Mouse (Mus musculus): ENCODE data around the gene Dgke.
A peak's percentile ranks its signal among the peaks of the same experiment; 100 is the strongest.
"Not testable (repeated sequence)": the region's sequence is repeated elsewhere in the genome, so short reads cannot be mapped to it uniquely, and the experiment has no call there.

Dgke gene

DNA sequence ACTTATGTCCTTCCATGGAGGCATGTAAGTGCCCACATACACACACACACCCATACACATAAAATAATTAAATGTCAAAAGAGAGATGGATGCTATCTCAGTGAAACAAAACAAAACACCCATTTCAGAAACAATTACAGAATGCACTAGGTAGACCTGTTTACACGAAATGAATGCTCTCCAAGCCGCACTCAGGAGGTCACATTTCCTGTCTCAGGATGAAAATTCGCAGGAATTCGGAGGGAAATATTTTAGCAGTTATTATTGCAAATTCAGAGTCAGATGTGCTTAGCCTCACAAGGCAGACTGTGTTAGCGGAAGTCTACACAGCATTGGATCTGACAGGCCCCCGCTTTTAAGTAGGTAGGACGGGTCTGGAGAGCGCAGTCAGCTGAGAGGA is 6.9 kb upstream of the Dgke start, which contains the start of gene Gm525:
TSS of gene Gm525 (plus strand) at position 301 of the 400 bp plus-strand sequence.
- DNase-seq: no peak

DNA sequence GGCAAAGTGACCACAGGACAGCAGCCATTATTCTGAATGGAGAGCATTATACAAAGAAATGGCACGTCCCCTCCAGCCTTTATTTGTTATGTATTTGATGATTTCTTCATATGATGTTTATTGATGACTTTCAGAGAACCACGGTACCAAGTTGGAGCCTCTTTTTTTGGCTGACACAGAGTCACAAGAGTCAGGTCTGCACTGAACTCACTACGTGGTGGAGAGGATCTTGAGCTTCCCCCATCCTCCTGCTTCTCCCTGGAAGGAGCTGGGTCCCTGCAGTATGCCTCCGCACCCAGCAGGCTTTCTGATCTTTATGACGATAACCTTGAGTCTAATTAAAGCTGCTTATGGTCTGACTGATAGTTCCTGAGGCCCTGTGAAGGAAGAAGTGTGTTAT is 4.9 kb upstream of the Dgke start:
- no peak for DNase-seq

DNA sequence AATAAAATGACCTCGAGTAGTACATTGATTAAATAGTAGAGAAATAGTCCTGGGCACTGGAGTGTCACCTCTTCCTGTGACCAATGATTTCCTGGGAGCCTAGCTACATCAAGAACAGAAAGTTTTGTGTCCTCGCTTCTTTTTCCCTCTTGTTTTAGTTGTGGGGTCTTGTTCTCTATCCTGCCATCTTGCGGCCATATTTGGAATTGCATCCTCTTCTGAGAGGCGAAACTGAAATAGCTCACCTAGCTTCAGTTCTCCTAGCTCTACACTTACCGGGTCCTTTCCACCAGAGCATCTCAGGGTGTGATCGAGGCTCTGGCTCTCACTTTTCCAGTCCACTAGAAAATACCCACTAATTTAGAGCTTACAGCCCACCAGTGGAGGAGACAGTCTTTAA is 2.7 kb upstream of the Dgke start:
- DNase-seq: peak; percentile 43

DNA sequence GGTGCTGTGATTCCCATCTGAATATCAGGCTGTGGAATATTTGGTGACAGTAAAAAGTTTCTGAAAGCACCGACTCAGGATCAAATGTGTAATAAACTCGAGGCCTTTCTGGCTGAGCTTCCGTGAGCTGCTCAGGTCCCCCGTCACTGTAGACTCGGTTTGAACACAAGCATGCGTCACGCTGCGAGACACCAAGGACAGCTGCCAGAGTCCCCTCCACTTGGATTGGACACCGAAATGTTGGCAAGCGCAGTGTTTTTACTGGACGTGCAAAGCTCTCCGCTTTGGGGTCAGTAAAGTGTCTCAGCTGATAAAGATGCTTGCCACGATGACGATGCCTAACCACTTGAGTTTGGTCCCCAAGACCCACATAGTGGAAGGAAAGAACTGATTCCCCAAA is 2.0 kb upstream of the Dgke start:
- no peak for DNase-seq

DNA sequence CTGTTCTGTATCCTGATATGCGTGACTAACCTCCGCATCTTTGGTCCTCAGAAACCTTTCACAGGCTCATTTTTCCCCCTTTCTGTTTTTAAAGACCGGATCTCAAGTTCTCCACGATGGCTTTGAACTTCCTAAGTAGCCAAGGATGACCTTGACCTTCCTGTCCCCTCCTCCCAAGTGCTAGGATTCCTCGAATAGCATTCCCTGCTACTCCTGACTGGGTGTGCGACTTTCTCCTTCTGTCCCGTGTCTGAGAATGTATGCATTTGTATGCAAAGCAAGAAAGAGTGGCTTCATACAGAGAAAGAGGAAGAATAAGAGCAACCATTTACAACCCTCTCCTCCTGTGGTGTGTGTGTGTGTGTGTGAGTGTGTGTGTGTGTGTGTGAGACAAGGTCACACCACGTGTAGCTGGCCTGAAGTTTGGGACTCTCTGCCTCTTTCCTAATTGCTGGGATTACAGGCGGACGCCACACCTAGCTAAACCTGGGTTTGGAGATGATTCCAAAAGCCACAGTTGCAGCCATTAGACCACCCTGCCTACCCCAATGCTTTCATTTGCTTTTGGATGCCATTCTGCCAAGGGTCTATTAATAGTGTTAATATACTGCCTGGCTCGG is 1.3 kb upstream of the Dgke start:
- DNase-seq: no peak

DNA sequence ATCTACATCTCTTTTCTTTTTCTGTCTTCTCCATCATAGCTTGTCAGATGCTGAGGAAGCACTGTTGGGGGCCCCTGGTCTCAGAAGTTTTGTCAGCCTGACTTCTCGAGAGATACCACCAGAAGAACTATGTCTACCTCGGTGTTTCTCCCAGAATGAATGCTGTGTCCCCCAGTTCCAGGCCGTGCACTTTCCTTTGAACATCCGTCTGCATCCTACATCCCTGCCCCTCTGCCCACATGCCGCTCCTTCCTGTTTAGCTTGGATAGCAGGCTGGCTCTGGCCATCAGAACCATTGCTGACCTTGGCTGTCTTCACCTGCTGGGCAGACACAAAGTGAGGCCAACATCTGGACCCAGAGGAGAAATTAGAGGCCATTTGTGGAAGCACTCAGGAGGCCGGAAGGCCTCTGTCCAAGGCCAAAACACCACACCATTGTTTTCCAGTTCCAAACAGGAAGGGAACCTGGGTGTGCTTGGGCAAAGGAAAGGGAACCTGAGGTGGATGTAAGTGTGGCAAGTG is 712 bp upstream of the Dgke start:
- DNase-seq: no peak

DNA sequence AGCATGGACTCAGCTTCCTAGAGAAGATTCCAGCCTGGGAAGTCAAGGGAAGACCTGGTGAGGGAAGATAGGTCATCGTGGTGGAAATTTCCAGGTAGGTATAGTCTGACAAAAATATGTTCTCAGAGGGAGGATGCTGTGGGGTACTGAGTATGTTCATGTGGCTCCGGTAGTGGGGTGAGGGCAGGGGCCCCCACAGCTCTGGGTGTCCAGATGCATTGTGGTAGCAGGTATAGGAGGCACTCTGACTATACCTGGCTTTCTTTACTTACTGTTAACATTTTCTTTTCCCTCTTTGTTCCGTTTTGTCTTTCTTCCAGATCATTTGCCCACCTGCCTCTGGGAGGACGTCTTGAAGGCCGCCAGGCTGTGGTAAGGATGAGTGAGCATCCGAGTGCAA is 524 bp downstream of the Dgke start:
- DNase-seq: no peak

DNA sequence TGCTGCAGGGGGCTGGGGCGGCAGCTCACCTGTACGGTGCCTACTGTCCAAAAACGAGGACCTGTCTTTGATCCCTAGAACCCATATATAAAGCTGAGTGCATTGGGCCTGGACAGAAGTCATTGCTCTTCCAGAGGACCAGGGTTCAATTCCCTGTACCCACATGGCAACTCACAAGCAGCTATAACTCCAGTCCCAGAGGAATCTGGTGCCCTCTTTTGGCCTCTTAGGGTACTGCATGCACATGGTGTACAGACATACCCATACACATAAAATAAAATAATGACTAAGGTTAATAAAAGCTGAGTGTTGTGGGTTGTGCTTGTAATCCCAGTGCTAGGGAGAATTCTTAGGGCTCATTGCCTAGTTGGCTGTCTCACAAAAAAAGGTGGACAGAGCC is 1.4 kb downstream of the Dgke start:
- no peak for DNase-seq

DNA sequence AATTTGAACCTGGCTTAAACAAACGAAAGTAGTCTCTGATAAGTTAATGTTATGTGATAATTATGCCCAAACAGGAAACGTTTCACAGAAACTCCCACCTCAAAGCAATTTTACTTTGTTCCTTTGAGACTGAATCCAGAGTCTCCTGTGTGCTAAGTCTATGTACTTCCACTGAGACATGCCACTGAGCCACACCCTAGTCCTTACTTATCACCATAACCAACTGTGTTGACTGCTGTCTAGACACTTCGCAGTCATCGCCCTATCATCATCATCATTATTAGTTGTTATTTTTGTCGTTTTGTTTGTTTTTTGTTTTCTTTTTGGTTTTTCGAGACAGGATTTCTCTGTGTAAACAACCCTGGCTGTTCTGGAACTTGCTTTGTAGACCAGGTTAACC is 2.3 kb downstream of the Dgke start:
- DNase-seq: no peak

DNA sequence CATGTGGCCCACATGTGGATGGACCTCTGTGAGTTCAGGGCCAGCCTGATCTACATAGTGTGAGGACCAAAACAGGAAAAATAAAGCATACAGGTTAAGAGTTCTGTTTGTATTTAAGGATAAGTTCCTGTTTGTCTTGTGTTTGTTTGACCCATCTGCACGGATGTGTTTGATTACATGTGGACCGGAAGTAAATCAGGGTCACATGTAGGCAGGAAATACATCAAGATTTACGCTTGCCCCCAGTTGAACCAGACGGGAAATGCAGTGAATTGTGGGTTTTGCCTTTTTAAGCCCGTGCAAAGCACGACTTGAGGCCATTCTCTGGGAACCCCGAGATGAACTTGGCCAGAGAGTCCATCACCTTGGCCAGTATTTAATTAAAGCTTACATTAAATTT is 5.3 kb downstream of the Dgke start:
- no peak for DNase-seq

DNA sequence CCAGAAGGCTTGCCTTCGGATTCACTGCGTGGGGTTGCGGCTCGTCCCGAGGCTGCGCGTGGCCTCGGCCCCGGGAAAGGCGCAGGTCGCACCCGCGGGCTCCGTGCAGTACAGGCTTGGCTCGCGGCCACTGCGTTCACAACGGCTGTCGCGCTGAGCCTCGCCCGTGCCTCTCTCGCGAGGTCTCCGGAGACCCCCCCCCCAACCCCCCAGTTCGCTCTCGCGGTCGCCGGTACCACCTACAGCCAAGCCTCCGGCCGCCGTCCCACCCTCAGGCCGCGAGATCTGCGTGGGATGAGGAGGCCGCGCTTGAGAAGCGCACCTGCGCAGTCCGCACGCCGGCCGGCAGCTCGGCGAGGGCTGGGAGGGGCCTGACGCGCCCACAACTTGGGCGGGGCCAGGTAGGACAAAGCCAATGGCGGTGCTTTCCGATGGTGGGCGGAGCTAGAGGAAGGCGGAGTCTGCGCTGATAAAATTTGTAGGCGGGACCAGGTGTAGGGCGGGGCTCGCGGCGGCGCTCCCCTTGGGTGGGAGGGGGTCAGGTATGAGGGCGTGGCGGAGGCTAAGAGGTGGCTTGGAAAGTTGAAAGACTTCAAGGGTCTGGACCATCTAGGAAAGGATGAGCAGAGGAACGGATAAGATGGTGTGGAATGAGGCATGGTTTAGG is 6.1 kb downstream of the Dgke start:
- peak; percentile 93 for DNase-seq

DNA sequence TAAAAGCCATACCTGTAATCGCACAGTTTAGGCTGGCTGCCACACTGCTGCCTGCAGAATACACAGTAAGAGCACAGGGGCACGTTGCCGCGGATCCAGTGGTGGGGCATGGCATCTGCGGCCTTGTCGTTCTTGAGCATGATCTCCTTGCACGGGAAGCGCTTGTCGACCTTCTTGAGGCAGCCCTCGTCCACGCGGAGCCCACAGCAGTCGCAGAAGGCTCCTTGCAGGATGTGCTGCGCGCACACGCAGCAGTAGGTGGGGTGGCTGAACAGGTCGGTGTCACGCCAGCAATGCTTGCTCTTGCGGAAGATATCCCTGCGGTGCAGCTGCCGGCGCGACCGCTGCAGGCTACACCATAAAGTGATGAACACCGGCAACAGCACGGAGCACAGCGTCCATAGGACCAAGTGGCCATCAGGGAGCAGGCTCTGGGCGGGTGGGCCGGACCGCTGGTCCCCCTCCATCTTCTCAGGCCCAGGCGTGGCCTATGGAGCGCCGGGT is 6.7 kb downstream of the Dgke start:
- peak; percentile 37 for DNase-seq

DNA sequence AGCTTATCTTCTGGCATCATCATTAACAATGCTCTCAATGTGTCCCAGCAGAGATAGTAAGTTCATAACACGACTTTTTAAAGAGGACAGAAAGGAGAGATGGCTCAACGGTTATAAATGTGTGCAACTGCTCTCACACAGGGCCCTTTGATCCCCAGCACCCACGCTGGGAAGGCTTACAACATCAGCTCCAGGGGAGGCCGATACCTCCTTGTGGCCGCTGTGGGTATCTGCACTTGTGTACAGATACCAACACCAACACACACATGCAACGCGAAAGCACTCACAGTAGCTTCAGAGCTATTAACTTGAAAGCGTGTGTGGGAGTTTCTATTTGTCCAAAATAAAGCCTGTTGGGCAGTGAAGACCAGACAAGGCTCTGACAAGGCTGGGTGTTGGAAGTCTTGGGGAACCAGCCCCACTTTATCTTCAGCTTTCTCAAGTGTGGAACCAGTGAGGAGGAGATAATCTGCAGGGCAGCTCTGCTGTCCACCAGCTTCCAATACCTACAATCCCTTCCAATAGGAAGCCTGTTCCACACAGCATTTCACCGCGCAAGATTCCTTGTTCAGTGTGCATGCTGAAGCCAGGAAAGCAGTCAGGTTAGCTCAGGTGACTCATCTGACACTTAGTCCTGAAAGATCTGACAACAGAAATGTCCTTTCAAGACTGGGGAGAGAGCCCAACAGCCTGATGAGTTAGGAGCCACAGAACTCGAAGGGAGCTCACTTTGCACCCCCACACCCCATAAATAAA is 8.0 kb downstream of the Dgke start:
- DNase-seq: no peak

DNA sequence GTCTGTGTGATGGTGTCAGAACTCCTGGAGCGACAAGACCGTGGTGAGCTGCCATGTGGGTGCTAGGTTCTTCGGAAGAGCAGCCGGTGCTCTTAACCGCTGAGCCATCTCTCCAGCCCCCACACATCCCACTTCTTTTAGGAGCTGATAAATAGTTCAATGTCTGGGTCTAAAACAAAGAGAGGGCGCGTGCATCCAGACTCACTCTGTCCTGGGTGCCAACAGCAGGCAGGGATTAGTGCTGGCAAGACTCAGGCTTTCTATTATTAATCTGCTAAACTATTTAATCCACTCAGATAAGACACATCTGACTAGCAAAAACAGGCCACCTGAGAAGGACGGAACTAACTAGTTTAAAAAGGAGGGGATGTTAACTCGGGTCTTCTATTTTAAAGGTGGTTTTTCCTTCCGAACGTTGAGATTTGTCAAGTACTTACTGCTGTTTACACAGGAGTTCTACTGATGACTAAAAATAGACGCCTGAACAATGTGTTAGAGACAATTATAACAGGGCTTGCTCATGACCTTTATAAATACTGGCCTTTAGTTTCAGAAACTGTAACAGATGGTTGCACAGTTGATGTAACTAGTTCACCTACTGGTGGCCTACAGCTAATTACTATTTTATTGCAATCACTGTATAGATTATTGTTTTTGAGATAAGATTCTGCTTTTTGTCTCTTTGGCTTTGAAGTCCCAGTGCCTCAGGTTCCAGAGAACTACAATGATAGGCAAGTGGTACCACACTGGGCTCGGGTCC is 10.5 kb downstream of the Dgke start:
- no peak for DNase-seq

DNA sequence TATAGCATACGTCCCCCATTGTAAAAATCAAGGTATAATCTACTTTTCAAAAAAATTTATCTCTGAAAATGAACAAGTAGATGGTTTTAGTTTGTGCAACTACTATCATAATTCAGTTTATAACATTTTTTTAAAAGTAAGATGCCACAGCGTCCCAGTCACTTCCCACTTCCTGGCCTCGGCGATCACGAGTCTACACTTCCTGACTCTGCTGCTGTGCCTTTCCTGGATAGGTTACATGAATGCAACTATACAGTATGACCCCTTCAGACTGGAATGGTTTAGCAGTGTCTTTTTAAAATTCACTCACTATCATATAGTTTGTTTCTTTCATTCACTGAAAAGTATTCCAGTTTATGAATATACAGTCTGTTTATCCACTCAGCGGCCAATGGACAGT is 14.9 kb downstream of the Dgke start:
- DNase-seq: no peak

DNA sequence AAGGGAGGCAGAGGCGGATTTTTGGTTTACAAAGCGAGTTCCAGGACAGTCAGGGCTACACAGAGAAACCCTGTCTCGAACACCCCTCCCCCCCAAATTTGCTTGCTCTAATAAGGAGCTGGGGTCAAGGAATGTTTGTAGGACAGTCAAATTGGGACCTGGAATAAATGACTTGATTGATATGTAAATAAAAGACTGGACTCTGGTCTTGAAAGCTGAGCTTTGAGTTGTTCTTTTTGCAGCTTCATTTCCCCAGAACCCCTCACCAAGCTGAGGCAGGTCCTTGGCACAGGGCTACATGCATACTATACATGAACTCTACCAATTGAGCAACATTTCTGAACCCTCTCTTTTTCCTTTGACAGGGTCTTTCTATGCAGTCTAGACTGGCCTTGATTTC is 20.6 kb downstream of the Dgke start:
- no peak for DNase-seq

DNA sequence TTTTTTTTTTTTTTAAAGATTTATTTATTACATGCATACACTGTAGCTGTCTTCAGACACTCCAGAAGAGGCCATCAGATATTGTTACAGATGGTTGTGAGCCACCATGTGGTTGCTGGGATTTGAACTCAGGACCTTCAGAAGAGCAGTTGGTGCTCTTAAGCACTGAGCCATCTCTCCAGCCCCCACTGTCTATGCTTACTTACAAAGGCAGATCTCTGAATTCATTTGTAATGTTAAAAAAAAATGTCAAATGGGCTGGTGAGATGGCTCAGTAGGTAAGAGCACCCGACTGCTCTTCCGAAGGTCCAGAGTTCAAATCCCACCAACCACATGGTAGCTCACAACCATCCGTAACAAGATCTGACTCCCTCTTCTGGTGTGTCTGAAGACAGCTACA is 21.1 kb downstream of the Dgke start:
- not testable (repeated sequence) for DNase-seq

DNA sequence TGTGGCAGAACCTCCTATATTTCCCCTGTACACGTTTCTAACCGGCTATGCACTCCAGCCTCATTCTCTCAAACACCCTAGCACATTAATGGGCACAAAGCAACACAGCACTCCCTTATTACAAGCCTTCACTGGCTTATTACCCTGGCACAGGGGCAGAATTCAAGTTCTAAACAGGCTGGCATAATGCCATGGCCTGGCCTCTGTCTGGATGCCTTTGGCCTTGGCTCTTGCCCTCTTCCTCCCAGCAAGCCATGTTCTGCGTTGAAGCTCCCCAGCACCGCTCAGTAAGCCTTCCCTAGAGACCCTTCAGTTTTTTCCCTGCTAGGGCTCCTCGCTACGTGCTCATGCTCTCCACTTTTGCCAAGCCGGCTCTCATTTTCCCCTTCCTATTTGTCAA is 23.6 kb downstream of the Dgke start:
- DNase-seq: no peak

DNA sequence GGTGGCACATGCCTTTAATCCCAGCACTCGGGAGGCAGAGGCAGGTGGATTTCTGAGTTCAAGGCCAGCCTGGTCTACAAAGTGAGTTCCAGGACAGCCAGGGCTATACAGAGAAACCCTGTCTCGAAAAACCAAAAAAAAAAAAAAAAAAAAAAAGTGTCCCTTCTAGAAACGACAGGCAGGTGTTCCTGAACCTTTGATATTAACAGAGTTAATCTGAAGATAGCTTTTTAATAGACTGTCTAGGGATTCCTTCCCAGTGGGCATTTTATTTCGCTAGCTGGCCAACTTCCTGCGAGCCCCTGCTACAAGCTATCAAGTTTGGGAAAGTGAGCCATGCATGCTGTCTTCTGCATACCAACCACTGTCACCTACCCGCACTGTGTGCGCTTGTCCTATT is 25.6 kb downstream of the Dgke start:
- DNase-seq: not testable (repeated sequence)

DNA sequence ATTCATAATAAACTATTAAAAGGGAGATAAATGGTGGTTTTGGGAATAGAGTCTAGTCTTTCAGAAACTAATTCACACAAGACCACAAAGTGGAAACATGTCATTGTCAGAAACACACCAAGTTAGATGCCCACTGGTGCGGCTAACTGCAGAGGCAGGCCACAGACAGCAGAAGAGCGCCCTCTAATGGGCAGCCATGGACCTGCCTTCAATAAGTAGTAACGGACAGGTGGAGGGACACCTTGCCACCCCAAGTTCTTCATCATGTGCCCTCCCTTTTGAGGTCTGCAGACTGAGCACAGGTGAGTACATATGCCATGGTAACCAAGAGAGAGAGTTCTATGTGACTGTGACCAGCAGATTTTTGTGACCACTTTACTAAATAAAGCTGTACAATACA is 27.3 kb downstream of the Dgke start:
- DNase-seq: no peak

DNA sequence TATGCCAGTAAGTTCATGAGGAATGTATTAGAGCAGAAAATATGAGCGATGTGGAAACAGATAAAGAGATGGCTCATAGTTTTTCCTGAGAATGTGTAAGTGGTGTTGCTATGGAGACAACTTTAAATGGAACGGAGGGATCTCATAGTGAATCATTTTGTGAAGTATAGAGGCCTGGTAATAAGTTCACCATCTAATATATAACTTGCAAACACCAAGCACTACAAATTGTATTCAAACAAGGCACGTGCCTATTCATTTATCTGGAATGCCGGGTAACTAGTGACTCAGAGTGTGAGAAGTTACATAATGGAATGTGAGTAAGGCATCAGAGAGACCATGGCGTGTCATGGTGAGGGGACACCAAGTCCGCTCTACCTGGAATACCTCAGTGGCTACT is 28.2 kb downstream of the Dgke start:
- no peak for DNase-seq

DNA sequence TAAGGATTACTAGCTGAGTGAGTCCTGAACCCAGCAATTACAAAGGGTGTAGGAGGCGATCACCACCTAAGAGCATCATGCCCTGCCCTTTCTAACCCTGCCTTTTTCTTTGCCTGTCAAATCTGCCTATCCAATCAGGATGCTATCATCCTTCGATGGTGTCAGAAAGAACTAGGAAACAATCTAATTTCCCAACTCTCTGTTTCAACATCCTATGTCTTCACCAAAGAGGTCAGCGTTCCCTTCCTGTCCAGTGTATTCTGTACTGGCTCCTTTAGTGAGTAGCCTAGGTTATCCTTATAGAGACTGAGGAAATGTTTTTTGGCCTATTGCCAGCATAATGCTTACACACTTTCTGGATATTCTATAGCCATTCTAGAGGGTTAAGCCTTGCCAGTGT is 31.1 kb downstream of the Dgke start:
- DNase-seq: no peak

DNA sequence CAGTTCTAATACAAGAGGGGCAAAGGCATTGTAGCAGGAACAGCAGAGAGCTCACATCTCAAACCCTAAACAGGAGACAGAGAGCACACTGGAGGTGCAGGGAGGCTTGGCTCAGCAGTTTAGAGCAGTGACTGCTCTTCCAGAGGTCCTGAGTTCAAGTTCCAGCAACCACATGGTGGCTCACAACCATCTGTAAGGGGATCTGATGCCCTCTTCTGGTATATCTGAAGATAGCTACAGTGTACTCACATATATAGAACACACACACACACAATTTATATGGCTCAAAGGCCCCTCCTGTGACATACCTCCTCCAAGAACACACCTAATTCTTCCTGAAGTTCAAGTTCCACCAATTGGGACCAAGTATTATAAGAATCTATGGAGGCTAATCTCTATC is 32.1 kb downstream of the Dgke start:
- no peak for DNase-seq
